Mouse (Mus musculus) kidney, adult 11 months (tissue): ENCODE measurements around the gene Tyw1.

Experiments
- DNase-seq: peaks from one replicate; pipeline ENCODE4 v3.0.0; 2022

Tyw1 gene

GRCm38 (mm10) chr5:130266651-130267050, 11.2 kb downstream of the Tyw1 start:
- DNase-seq, result no peak

DNA sequence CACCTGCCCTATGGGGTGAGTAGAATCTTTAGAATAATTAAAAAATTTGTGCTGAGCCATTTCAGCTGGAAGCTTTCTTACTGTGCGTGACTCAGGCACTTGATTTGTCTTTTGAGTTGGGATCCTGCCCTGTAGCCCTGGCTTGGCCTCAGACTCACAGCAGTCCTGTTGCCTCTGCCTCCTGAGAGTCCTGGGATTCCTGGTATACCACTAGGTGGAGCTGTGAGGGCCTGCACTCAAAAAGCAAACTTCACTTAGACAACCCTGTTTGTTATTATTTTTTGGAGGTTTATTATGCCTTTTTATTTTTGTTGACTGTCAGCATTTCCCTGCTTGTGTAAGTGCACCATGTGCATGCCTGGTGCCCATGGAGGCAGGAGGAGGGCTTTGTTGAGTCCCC, 11.9 kb downstream of the Tyw1 start:
- no peak for DNase-seq

- DNase-seq, result no peak
These were observed 13.6 kb downstream of the Tyw1 start for GRCm38 (mm10) chr5:130268976-130269375.

- no peak for DNase-seq
These were observed 16.9 kb downstream of the Tyw1 start for GRCm38 (mm10) chr5:130272344-130272743.

DNA sequence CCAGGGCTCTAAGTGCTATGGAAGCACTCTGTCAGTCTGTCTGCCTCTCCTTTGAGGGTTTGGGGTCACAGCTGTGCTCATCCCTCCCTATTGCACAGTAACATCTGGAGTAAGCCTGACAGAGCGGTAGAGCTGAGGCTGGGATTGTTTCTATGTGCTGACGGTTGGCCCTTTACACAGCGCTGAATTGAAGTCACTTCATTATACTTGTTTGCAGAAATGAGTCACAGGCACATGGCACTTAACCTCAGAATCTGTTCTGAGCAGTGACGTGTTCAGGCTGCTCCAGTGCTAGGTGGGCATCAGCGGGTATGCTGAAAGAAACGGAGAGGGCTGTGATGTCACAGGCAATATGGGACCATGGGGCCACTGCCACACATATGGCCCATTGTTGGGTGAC, 17.6 kb downstream of the Tyw1 start:
- no peak for DNase-seq

GRCm38 (mm10) chr5:130275509-130275908, 20.1 kb downstream of the Tyw1 start:
- no peak for DNase-seq

DNA sequence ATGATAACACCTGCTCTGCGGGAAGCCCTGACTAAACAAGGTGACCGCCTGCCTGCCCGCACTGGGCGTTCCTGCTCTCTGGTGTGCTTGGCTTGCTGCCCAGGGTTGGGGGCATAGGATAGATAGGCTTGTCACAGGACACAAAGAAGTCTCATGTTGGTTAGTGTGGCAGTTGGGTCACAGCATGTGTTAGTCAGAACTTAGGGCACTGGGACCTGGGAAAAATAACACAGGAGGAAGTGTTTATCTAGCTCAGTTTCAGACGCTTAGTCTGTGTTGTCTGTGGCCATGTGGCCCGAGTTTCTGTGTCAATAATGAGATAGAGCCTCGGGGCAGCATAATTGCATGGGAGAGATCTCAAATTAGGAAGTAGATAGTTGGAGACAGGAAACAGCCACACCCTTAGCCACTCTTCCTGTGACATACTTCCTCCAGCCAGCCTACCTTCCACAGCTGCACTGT, 22.6 kb downstream of the Tyw1 start:
- DNase-seq, result no peak

DNA sequence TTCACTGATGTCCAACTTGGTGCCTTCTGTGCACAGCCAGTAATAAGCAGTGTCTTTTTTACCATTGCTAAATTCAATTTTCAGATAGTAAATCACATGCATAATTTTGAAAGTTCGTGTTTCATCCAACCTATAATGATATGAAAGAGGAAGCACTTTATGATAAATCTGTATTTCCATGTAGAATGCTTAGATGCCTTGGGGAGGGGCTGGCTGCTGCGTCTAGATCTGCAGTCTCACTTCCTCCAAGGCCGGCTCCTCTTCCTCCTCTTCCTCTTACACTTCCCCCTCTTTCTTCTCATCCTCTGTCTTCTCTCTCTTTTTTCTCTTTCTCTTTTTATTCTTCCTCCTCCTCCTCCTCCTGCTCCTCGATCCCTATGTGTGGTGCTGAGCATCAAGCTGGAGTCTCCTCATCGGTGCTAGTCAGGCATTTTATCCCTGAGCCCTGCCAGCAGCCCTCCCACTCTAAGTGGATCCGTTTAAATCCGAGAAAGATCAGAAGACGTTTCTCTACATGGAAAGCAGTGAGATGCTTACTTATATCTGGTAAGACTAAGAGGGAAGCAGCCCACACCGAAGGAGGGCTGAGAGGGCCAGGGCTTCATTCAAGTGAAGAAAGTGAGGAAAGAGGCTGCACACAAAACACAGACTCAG, 27.8 kb downstream of the Tyw1 start:
- no peak for DNase-seq

DNA sequence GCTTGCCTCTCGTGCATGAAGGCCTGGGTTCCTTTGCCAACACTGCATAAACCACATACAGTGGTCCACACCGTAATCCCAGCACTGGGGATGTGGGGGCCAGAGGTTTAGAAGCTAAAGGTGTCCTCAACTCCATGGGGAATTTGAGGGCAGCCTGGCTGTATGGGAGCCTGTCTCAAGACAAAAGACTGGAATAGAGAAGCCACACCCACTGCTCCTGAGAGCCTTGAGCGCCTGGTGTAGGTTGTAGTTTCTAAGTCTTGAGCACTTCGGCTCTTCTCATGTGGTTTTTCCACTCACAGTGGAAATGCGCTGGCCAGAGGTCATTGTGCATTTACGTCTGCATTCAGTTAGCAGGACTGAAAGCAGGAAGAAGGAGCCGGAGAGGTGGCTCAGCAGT, 32.7 kb downstream of the Tyw1 start:
- no peak for DNase-seq

- DNase-seq, result no peak
These were observed 34.8 kb downstream of the Tyw1 start for GRCm38 (mm10) chr5:130290242-130290641.

GRCm38 (mm10) chr5:130290775-130291174, 35.4 kb downstream of the Tyw1 start:
- no peak for DNase-seq

DNA sequence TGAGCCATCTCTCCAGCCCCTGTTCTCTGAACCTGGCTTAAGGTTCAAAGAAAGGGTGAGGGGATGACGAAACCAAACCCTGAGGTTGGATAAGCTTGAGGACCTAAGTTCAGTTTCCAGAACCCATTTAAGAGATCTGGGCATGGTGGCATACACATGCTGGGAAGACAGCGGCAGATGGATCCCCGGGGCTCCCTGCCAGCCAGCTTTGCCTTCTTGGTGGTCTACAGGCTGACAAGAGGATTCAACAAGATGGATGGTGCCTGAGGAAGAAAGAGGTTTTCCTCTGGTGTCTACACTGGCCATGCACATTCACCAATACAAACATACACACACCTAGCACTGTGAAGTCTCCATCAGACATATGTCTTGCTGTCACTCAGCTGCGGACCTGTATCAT, 37.6 kb downstream of the Tyw1 start:
- DNase-seq, result no peak

- DNase-seq, result no peak
These were observed 38.5 kb downstream of the Tyw1 start for GRCm38 (mm10) chr5:130293941-130294340.

- no peak for DNase-seq
These were observed 39.2 kb downstream of the Tyw1 start for GRCm38 (mm10) chr5:130294598-130294997.

DNA sequence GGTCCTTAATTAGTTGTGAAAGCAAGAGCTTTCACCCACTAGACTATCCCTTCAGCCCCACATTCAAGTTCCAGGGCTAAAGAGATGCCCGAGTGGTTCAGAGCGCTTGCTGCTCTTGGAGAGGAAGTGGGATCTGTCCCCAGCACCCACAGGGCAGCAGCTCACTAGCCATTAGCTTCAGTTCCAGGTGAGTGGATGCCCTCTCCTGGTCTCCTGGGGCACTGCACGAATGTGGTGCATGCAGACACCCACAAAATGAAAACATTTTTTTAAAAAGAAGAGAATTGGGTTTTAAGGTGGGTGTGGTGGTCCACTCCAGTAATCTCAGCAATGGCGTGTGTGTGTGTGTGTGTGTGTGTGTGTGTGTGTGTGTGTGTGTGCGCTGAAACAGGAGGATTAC, 40.7 kb downstream of the Tyw1 start:
- DNase-seq, result no peak

GRCm38 (mm10) chr5:130298831-130299460, 43.5 kb downstream of the Tyw1 start:
- DNase-seq, result no peak

DNA sequence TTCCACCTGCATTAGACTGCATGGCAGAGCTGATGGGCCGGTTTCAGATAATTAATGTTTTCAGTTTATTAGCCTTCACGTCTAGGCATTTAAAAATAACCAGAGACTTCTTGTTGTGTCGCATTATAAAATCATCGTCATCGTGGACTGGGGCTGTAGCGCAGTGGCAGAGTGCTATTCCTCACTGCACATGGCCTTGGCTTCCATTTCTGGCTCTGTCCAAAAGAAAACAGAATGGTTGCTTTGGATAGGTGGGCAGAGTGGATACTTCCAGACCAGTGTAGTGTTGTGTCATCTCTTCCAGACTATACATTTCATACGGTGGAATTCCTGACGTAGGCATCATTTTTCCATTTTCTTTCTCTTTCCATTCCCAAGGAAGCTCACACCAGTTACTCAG, 44.1 kb downstream of the Tyw1 start:
- no peak for DNase-seq

GRCm38 (mm10) chr5:130303611-130304010, 48.2 kb downstream of the Tyw1 start:
- no peak for DNase-seq

- DNase-seq, result no peak
These were observed 52.5 kb downstream of the Tyw1 start for GRCm38 (mm10) chr5:130307921-130308320.

- DNase-seq, result no peak
These were observed 54.7 kb downstream of the Tyw1 start for GRCm38 (mm10) chr5:130310077-130310476.

GRCm38 (mm10) chr5:130310827-130311226, 55.4 kb downstream of the Tyw1 start:
- DNase-seq, result no peak

DNA sequence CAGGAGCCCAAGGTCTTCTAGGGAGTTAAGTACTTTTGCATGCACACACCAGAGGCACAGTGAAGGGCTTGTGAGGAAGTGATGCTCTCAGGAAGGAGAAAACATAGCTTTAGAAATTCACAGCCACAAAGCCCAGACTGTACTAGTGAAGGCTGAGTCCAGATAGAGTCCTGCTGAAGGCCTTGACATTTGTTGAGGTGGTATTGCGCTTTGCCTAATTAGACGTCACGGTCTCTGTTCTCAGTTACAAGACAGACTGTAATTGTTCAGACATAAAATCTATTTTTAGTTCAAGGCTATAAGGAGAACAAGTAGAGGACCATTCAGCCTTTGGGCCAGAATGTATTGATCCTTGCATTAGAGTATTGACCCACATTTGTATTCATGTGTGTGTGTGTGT, 58.1 kb downstream of the Tyw1 start:
- no peak for DNase-seq

- no peak for DNase-seq
These were observed 59.5 kb downstream of the Tyw1 start for GRCm38 (mm10) chr5:130314926-130315325.

DNA sequence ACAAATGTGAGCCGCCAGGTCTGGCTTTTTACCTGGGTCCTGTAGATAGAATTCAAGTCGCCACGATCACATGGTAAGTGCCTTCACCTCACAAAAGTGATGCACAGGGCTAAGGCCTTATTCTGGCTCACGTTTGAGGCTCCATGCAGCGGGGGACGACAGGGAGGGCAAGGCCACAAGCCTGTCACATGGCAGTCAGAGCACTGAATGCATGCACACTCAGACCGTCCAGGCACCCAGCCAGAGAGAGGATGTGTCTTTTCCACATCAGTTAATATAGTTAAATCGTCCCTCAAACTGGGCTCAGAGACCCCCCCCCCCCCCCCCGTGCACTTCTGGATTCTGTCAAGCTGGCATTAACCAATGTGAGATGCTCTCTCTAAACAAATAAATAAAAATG, 60.9 kb downstream of the Tyw1 start:
- DNase-seq, result no peak

DNA sequence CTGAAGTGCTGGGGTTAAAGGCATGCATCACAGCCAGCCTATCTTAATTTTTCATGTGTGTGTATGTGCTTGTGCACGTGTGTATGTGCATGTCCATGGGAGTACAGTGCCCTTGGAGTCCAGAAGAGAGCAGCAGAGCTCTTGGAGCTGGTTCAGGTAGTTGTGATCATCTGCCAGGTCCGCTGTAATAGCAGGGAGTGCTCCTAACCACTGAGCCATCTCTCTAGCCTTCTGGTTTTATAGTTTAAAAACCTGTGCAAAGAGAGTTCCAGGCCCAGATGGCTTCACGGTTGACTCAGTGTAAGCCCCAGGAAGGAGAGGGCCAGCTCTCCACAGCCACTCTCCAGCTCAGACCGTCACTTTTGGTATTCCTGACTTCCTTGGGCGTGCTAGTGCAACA, 64.4 kb downstream of the Tyw1 start:
- DNase-seq, result no peak
